Mouse (Mus musculus) cerebellum, postnatal 4 days (tissue): ENCODE measurements around the gene 4933406M09Rik.

Experiments used
- DNase-seq, 2 experiments: peaks; one replicate each; pipeline ENCODE4 v3.0.0; 2022; ENCODE audit warnings: low spot score in 2 of 2, mixed read lengths in 1 of 2

Gene 4933406M09Rik

DNA sequence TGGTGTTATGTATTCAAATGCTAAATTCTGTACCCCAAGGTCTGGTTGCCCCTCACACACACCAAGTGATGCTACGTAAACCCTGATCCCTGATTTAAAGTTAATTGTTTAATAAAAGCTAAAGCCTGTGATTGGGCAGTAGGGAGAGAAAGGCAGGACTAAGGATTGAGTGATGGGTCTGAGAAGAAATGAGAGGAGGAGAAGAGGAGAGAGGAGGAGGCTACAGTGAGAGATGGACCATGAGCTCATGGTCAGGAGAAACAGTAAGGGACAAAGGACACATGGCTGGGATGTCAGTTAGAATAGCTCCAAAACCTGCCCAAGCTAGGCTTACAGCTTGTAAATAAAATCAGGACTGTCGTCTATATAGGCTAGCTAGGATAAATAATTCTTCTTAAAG, 4.7 kb upstream of the 4933406M09Rik start:
- no peak for DNase-seq

DNA sequence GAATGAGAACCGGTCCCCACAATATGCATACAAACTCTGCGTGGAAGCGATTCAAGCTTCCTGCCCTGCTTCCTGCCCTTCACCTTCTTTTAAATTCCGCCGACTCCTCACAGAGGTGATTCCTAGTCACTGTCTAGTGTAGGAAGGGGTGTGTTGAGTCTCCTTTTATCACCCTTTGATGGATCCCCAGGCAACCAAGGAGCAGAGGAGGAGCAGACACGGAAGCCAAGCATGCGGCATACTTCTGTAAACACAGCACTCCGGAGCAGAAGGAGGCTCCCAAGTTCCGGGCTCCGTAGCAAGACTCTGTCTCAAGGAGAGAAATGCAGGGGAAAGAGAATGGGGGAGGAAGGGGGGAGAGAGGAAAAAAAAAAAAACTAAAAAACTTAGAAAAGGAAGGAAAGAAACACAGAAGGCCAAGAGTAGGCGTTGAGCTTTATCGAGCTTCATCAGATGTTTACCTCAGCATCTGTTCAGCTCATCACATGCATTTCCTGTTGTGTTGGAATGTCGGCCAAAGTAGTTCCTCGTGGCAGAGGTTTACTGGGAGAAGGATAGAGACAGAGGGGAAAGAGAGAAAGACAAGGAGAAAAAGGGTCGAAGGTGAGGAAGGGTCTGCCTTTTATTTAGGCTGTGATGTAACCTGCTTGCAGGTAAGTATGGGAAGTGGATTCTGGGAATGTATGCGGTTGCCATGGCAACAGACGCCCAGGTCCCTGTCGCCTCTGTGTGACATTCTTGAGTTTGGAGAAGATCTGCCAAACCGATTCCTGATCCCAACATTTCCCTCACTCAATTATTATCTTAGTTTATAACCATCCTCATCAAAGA, 3.7 kb upstream of the 4933406M09Rik start:
- no peak for DNase-seq

DNA sequence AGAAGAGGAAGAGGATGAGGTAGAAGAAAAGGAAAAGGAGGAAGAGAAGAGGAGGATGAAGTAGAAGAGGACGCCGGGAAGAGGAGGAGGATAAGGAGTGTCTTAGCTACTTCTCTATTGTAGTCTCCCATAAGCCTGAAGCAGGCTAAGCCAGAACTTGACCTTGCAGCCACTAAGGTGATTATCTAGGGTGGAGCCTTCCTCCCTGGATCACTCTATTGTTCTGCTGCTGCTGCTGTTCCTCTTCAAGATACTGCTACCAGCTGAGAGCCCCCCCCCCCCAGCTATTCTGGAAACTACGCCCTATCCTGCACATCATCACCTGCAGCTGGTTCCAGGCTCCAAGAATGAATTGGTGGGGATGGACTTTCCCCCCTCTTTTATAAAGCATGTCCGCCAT, 1.2 kb upstream of the 4933406M09Rik start:
- DNase-seq = no peak

DNA sequence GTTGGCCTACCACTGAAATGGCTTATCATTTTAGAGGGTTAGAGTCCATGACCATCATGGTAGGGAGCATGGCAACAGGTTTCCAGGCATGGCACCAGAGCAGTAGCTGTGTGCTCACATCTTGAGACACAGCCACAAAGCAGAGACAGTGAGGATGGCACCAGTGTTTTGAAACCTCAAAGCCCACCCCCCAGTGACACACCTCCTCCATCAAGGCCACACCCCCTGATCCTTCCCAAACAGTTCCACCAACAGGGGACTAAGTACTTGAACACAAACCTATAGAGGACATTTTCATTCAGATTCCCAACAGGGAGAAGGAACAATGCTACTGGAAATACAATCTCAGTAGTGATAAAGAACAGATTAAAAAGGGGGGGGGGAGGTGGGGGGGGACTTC, 564 bp upstream of the 4933406M09Rik start:
- DNase-seq = no peak

DNA sequence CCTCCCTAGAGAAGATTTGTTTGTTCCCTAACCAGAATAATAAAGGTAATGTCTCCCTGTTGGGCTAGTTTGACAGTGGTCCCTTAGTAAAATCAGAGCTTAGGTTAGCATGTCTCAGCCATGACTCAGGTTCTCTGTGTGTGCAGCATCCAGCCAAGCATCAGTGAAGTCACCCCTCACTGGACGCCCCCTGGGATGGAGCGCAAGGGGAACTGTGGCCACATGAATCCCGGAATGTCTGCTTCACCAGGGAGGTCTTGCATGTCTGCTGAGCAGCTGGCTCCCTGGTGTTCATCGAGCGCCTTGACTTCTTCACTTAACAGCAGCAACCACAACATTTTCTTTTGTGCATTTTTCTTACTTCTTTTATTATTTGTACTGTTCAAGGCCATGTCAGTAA, 8.1 kb downstream of the 4933406M09Rik start:
- DNase-seq = no peak

DNA sequence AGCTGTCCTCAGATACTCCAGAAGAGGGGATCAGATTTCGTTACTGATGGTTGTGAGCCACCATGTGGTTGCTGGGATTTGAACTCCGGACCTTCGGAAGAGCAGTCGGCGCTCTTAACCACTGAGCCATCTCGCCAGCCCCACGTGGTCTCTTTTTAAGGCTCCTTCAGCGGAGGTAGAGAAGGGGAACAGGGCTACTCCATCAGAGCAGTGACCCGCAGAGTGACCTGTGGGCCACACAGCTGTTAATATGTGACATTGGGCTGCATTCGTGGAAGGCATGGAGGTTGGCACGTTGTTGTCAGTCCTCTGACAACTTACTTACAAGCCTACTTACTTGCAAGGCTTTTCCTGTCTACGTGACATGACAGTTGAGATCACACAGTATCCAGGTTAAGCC, 12.5 kb downstream of the 4933406M09Rik start:
- no peak for DNase-seq

DNA sequence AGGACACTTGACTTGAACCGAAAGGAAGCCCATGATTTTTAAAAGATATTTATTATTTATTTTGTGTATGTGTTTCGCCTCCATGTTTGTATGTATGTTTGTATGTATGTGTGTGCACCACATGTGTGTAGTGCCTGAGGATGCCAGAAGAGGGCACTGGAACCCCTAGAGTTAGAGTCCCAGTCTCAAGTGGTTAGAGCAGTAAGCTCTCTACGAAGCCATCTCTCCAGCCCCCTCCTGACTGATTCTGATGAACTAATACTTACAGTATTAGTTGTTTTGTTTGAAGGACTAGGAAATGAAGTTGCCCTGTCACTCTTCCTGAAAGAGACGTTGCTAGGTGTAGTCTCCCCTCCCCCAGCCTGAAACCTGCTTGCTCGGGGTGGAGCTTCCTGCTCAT, 14.0 kb downstream of the 4933406M09Rik start:
- no peak for DNase-seq

DNA sequence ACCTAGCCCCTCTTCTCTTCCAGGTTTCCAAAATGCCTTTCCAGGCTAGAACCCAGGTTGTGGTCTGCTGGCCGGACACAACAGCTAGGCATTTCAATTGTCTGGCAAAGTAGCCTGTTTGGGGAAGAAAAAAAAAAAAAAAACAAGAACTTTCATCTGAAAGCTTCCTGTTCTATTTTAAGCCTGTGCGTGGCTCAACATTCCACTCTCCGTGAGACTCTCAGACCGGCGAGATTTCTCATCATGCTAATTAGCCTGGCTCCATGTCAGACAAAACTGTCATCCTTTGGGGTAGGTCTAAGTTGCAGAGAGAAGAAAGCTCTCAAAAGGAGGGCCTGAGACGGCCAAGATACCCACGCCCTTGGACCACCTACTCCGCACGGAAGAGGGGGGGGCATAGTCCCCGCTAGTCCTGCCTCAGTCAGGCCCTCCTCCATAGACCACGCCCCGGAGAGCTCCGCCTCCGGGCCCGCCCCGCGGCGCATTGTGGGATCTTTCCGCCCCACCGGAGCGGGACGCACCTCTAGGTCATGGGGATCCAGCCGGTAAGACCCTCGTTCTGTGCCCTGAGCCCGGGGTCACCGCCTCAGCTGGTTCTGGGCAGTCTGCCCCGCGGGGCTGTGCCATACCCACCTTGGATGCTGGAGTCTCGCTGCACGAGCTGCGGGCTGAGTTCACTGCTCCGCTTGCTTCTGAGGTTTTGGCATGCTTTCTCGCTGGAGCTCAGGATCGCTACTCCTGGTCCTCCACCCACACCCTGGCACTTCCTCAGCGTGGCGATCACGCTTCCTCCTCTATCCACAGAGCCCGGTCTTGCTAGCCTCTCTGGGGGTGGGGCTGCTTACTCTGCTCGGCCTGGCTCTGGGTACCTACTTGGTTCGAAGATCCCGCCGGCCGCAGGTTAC, 20.0 kb downstream of the 4933406M09Rik start, which contains the start of gene Cyb5r1:
TSS of gene Cyb5r1 (plus strand) at position 51 of the 905 bp plus-strand sequence.
- DNase-seq = peak; percentile 23 to 50

DNA sequence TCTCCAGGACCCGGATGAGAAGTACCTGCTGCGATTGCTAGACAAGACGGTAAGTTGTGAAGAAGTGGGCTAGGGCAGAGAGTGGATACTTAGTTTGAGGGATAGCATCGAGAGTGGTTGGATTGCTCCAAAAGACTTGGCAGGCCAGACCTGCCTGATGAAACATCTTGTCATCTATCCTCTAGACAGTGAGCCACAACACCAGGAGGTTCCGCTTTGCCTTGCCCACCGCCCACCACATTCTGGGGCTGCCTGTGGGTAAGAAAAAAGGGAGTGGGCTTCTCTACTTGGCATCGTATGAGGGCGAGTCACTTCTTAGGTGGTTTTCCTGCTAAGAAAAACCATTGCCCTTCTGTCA, 20.7 kb downstream of the 4933406M09Rik start:
- no peak for DNase-seq

DNA sequence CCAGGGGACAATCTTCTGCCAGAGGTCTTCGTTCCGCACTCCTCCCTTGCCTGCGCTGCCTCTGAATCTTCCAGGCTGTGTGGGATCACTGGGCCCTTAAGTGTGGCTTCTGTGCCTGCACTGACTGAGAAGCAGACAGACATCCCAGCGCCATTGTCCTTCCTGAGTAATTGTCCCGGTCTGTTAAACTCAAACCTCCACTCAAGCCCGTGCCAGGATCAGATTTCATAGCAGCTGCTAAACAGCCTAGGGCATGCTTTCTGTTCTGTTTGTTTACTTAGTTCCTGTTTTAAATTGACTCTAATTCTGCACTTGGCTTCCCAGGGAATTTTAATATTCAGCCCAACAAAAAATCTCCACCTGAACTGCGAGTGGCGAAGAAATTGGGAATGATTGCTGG, 22.3 kb downstream of the 4933406M09Rik start:
- no peak for DNase-seq

DNA sequence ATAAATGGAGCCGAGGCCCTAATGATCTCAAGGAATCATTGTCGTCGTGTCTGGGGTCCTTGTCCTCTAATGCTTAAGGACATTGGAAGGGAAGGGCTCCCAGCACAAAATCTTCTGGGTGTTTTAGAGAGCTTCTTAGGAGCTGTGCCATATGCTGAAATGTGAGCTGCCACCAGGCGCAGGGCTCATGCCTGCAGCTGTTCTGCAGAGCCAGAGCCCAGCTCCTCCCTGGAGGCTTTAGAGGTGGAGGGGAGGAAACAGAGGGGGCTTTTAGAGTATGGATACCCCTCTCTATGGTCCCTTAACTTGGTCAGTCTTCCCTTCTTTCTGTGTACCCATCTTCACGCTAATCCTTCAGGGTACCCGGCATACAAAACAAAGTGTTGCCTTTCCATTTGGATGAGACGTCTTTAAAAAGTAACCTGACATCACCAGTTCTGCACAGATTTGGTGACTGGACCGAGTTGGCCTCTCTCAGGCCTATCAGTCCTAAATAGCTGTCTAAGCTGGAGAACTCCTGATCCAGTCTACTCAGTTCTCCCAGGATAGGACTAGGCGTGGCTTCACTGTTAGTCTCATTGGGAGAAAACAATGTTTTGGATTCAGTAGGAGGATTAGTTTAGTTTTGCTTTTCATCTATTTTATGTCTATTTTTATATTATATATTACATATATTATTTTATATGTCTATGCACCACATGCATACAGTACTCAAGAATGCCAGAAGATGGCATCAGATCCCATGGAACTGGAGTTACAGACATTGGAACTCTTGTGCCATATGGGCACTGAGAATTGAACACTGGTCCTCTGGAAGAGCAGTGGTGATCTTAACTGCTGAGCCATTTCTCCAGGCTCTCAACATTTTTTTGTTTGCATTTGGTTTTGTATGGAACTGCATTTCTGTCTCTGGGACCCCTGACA, 26.2 kb downstream of the 4933406M09Rik start:
- no peak for DNase-seq

DNA sequence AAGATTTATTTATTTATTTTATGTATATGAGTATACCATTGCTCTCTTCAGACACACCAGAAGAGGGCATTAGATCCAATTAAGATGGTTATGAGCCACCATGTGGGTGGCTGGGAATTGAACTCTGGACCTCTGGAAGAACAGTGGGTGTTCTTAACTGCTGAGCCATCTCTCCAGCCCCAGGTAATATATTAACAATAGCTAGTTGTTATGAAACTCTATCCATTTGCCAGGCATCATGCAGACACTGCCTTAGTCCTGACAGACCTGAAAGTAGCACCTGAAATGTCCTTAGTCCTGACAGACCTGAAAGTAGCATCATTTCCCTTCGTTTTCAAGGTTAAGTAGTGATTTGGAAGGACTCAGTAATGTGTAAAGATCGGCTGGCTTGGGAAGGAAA, 28.3 kb downstream of the 4933406M09Rik start:
- no peak for DNase-seq

DNA sequence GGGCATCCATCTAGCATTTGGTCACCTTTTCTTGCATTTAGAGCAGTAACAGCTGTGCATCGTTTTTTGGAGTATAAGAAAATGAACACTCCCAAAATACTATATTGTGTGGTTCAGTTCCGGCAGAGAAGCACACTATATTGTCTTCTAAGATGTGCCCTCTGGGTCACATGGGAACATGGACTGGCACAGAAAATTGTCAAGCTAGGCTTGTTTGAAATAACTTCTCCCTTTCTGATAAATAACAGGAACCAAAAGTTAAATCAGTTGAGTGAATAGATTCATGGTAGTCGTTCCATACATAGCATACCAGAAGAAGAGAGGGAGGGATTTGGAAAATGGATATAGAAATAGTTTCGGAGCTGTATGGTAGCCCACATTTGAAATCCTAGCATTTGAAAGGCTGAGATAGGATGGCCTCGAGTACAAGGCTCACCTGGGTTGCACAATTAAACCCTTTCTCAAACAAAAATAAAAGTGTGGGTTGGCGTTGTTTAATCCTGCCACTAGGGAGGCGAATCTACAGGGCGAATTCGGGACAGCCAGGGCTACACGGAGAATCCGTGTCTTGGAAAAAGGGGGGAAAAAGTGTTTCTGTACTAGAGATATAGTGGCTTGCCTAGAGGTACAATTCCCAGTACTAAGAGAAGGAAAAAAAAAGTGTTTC, 28.9 kb downstream of the 4933406M09Rik start:
- no peak for DNase-seq

DNA sequence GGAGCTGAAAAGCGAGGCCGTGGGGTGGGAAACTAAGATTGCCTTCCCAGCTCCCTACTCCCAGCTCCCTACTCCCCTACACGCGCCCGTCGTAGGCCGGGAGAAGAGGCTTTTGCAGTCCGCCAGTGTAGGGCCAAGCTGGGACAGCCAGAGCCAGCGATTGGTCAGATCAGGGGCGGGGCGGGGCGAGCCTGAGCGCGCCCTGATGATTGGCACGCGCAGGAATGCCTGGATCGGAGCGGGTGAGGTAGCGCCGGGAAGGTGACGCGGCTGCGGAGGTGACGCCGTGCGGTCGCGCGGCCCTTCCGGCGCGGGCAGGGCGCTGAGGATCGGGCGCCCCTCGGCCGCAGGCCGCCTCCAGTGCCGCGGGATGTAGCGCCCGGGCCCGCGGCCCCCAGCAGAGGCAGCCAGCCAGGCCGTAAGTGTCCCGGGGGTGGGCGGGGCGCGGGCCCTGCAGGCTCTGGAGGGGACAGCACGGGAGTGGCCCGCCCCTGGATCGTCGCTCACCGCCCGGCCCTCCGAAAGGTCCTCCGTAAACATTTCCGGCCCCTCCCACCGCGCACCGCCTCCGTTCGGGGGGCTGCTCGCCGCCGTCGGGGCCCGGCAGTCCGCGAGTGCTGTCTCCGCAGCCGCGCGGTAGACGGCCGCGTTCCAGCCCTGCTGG, 29.6 kb downstream of the 4933406M09Rik start, which contains the start of gene Adipor1:
TSS of gene Adipor1 (plus strand) at position 211 of the 664 bp plus-strand sequence.
- DNase-seq = peak; percentile 95 to 97

DNA sequence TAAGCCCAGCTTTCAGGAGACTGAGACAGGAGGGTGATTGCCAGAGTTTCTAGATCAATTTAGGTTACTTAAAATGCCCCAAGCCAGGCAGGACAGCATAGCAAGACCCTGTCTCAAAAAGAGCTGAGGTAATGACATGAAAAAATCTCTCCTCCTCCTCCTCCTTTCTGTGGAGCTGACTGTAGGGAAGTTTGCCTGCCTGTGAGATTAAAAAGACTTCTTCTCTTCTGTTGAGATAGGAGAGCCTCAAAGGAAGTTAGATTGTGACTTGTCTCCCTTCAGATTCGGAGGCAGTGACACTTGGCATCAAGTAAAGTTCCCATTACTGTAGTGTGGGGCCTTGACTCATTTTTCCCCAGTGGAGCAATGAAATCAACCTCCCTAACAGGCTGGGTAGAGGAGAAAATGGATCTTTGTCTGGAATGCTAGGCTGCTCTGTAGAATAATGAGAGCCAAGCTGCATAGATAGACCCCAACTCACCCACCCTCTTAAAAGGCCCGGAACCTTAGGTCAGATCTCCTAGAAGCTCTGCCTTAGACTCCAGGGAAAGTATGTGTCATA, 32.8 kb downstream of the 4933406M09Rik start:
- no peak for DNase-seq

DNA sequence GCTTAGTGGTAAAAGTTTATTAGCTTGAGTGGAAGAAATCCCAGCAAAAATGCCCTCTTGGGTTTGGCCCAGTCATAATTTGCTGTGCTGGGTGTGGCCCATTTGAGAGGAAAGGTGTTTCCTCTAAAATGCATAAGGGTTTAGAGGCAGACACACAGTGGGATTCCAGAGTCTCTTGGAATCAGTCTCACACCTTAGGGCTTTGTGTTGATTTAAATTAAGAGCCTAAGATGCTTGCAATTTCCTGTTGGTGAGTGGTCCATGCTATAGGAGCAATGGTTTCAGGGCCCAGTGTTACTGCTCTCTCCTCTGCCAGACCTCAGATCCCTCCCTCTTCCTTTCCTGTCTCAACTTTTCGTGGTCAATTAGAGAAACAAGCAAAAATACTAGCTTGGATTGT, 33.4 kb downstream of the 4933406M09Rik start:
- no peak for DNase-seq

DNA sequence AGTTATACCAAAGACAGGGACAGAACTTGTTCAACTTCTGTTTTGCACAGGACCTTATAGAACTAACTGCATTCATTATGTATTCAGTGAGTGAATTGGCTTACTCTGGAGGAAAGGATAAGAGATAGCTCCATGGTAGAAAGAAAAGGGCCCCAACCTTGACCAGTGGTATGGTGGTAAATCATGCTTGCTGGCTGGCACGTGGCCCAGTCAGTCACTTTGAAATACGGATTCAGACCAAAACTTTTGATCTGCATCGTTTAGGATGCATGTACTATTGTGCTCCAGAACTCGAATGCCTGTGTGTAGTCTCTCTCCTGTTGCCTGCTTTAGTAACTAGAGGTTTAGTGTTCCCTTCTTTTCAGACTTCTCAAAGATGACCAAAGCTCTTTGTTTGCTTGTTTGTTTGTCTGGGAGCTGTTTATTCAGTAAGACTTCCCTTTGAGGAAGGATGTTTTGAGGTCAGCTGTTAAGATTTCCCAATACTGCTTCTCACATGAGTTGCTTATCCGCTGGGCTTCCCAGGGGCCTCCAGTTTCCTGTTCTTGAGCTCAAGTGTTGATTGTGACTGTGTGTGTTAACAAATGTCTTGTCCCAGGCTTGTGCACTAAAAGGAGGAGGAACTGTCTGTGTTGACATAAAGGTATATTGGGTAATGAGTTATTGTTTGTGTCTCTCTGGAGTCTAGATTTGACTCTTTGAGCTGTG, 34.2 kb downstream of the 4933406M09Rik start:
- DNase-seq = no peak

DNA sequence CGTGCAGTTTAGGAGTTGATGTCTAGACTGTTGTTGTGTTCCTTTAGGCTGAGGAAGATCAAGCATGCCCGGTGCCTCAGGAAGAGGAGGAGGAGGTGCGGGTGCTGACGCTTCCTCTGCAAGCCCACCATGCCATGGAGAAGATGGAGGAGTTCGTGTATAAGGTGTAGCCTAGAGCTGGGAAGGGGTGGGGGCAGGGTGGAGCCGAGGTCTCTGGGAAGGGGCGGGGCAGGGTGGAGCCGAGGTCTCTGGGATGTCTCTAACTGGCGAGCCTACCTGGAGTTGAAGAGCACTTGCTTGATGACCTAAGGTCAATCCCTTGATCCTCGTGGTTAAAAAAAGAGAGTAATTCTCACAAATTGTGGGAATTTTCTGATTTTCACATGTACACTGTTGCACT, 38.2 kb downstream of the 4933406M09Rik start:
- no peak for DNase-seq

DNA sequence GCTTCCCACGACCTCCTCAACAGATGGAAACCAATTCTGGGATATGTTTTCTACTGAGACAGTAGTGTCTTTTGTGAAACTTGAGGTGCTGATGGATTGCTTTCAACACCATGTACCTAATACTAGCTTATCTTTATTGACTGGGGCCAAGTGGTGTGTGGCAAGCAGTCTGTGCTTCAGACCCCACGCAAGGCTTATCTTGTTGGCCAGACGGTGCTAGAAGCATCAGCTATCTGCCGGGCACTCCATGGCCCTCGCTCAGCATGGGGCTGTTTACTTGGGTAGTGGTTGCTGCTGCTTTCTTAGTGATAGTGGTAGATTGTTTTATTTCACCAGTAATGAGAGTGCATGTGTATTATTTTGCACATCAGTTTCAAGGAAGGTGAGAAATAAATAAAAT, 40.5 kb downstream of the 4933406M09Rik start:
- DNase-seq = no peak

DNA sequence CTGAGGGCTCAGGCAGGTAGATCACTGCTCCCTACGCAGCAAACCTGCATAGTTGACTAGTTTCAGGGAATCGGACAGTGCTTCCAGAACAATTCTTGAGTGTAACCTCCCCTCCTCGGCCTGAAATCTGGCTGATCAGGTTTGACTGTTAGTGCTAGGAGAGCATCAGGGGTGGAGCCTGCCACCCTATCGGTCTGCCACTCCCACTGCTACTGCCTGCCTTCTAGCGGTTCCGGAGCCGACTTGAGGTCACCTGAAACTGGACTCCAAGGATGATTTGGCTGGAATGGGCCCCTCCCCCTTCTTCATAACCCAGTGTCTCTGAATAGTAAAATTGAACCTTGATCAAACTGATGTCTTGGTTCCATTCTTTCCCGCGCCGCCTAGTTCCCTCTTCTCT, 47.3 kb downstream of the 4933406M09Rik start:
- DNase-seq = no peak
